Mouse (Mus musculus): ENCODE data around the gene Ogg1. TPM values are rescaled to one million over a fixed set of nuclear protein-coding genes. Genes with fewer than 3 reads are reported as not detected.

Ogg1 gene
- polyA plus RNA-seq, 1 experiment from 2014 or later, result 13.1 TPM

- WGBS, result 0% methylated on average over 59 of the region's 61 CpGs
- Histone ChIP-seq H3K4me2 (peak within 1 kb of the TSS; percentile 71), H3K4me3 (replicated peaks) (peak within 1 kb of the TSS; percentile 99), H3K27ac (peak within 1 kb of the TSS; percentile 98), H3K9ac (peak within 1 kb of the TSS; percentile 98), H3K27me3 (replicated peaks) (no peaks in the 10 kb centered on the region), H3K4me1 (peaks cover 15% of the 10 kb centered on the region), H3K36me3 (peaks cover 40% of the 10 kb centered on the region), H3K9me3 (no peaks in the 10 kb centered on the region)
- ATAC-seq (ENCODE audit: insufficient read depth, low FRiP score, low read depth), result peak; percentile 95
Observed at GRCm38 (mm10) chr6:113377496-113378385, 51.0 kb downstream of the Ogg1 start, which contains the start of the genes Tada3 and Arpc4. Gene Tada3 (minus strand): TSS chr6:113377883. Gene Arpc4 (plus strand): TSS chr6:113378115.

GRCm38 (mm10) chr6:113379246-113379645 is 52.5 kb downstream of the Ogg1 start:
- H3K4me2 ChIP-seq, result peak overlapping the region; percentile 71
- H3K9me3 ChIP-seq, result no peaks in the 10 kb centered on the region
- no peak overlapping the region for H3K9ac ChIP-seq
- no peaks in the 10 kb centered on the region for H3K27me3 ChIP-seq (replicated peaks)
- H3K4me3 ChIP-seq (replicated peaks), result peak overlapping the region; percentile 99
- WGBS, result 73% methylated on average over 6 of the region's 6 CpGs
- H3K4me1 ChIP-seq, result peaks cover 15% of the 10 kb centered on the region
- no peak for ATAC-seq (ENCODE audit: insufficient read depth, low FRiP score, low read depth)
- H3K36me3 ChIP-seq, result peaks cover 43% of the 10 kb centered on the region
- H3K27ac ChIP-seq, result no peak overlapping the region

DNA sequence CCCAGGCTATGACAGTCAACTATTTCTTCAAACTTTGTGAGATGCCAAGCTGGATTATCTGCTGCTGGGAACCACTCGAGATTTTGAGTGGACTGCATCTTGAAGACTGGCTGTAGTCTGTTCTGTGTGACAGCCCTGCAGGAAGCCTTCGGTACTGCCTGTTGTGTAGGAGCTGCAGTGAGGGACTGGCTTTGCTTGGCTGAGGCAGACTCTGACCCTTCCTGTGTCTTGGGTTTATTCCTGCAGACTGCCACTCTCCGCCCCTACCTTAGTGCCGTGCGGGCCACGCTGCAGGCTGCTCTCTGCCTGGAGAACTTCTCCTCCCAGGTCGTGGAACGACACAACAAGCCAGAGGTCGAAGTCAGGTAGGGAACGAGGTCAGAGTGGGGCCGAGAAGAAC is 53.7 kb downstream of the Ogg1 start:
- ATAC-seq (ENCODE audit: insufficient read depth, low FRiP score, low read depth), result no peak
- WGBS, result 89% methylated on average over 11 of the region's 11 CpGs
- no peak overlapping the region for H3K4me2 ChIP-seq
- no peak overlapping the region for H3K27ac ChIP-seq
- peaks cover 45% of the 10 kb centered on the region for H3K36me3 ChIP-seq
- no peak overlapping the region for H3K4me3 ChIP-seq (replicated peaks)
- H3K9ac ChIP-seq, result no peak overlapping the region
- peaks cover 15% of the 10 kb centered on the region for H3K4me1 ChIP-seq
- no peaks in the 10 kb centered on the region for H3K9me3 ChIP-seq
- H3K27me3 ChIP-seq (replicated peaks), result no peaks in the 10 kb centered on the region

DNA sequence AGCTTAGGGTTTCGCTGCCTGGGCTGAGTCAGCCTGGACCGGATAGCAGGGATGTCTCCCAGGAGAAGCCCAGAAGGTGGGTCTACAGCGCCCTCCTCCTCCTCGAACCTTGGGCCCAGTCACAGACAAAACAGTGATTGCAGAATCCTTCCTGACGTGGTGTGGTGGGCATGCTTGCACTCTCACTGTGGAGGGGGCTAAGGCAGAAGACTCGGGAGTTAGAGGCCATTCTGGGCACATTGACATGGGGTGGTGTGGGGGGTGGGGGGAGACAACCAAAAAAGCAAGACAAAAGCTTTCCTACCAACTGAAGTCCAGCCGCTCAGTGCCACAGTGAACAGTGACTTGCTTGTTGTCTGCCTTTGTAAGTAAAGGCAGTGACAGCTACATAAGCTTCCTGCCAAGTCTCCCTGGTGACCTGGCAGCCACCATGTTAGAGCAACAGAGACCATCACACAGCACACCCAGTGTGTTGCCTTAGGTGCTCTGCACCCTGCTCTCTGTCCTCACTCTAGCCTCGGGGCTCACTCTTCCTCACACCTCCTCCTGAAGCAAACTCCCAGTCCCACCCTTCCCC is 57.7 kb downstream of the Ogg1 start:
- WGBS, result 93% methylated on average over 8 of the region's 8 CpGs
- H3K4me3 ChIP-seq (replicated peaks), result no peak overlapping the region
- H3K4me1 ChIP-seq, result peaks cover under 1% of the 10 kb centered on the region; the same call in 1 of the 2 replicates
- H3K4me2 ChIP-seq, result no peak overlapping the region
- H3K36me3 ChIP-seq, result peaks cover 73% of the 10 kb centered on the region
- ATAC-seq (ENCODE audit: insufficient read depth, low FRiP score, low read depth), result no peak
- no peak overlapping the region for H3K9ac ChIP-seq
- H3K27me3 ChIP-seq (replicated peaks), result no peaks in the 10 kb centered on the region
- no peak overlapping the region for H3K27ac ChIP-seq
- no peaks in the 10 kb centered on the region for H3K9me3 ChIP-seq

Other genes with a start within 250 kb of the Ogg1 start
- 70.3 and 72.2 TPM in 2 replicates for gene Setd5, start 249.6 kb upstream of the Ogg1 start, polyA plus RNA-seq (2015; fragmentation: Nextera tagmentation; extraction: Ambion mirVana)
- gene Lhfpl4, start 131.6 kb upstream of the Ogg1 start, polyA plus RNA-seq (2015; fragmentation: Nextera tagmentation; extraction: Ambion mirVana), result 1.7 and 2.0 TPM in 2 replicates
- gene Mtmr14, start 89.1 kb upstream of the Ogg1 start, polyA plus RNA-seq (2015; fragmentation: Nextera tagmentation; extraction: Ambion mirVana), result 34.3 and 38.2 TPM in 2 replicates
- gene Cpne9, start 44.7 kb upstream of the Ogg1 start, polyA plus RNA-seq (2015; fragmentation: Nextera tagmentation; extraction: Ambion mirVana), result 0.22 and 0.23 TPM in 2 replicates
- gene Brpf1, start 19.8 kb upstream of the Ogg1 start, polyA plus RNA-seq (2015; fragmentation: Nextera tagmentation; extraction: Ambion mirVana), result 15.9 and 17.6 TPM in 2 replicates
- 92.7 and 94.4 TPM in 2 replicates for gene Camk1, start 17.0 kb downstream of the Ogg1 start, polyA plus RNA-seq (2015; fragmentation: Nextera tagmentation; extraction: Ambion mirVana)
- 44.1 and 44.2 TPM in 2 replicates for gene Tada3, start 50.9 kb downstream of the Ogg1 start, polyA plus RNA-seq (2015; fragmentation: Nextera tagmentation; extraction: Ambion mirVana)
- 362 and 387 TPM in 2 replicates for gene Arpc4, start 51.1 kb downstream of the Ogg1 start, polyA plus RNA-seq (2015; fragmentation: Nextera tagmentation; extraction: Ambion mirVana)
- gene Ttll3, start 62.3 kb downstream of the Ogg1 start, polyA plus RNA-seq (2015; fragmentation: Nextera tagmentation; extraction: Ambion mirVana), result 2.9 and 3.2 TPM in 2 replicates
- gene Rpusd3, start 92.4 kb downstream of the Ogg1 start, polyA plus RNA-seq (2015; fragmentation: Nextera tagmentation; extraction: Ambion mirVana), result 15.9 and 20.8 TPM in 2 replicates
- 2.3 and 3.8 TPM in 2 replicates for gene Cidec, start 108.8 kb downstream of the Ogg1 start, polyA plus RNA-seq (2015; fragmentation: Nextera tagmentation; extraction: Ambion mirVana)
- 84.2 and 91.1 TPM in 2 replicates for gene Jagn1, start 115.6 kb downstream of the Ogg1 start, polyA plus RNA-seq (2015; fragmentation: Nextera tagmentation; extraction: Ambion mirVana)
- 16.8 and 18.2 TPM in 2 replicates for gene Il17re, start 131.5 kb downstream of the Ogg1 start, polyA plus RNA-seq (2015; fragmentation: Nextera tagmentation; extraction: Ambion mirVana)
- gene Il17rc, start 144.5 kb downstream of the Ogg1 start, polyA plus RNA-seq (2015; fragmentation: Nextera tagmentation; extraction: Ambion mirVana), result 26.4 and 26.7 TPM in 2 replicates
- gene Creld1, start 156.3 kb downstream of the Ogg1 start, polyA plus RNA-seq (2015; fragmentation: Nextera tagmentation; extraction: Ambion mirVana), result 23.2 and 23.3 TPM in 2 replicates
- gene Prrt3, start 175.0 kb downstream of the Ogg1 start, polyA plus RNA-seq (2015; fragmentation: Nextera tagmentation; extraction: Ambion mirVana), result 0.40 and 0.54 TPM in 2 replicates
- gene Emc3, start 204.7 kb downstream of the Ogg1 start, polyA plus RNA-seq (2015; fragmentation: Nextera tagmentation; extraction: Ambion mirVana), result 88.5 and 94.7 TPM in 2 replicates
- 8.1 and 9.7 TPM in 2 replicates for gene Fancd2, start 204.7 kb downstream of the Ogg1 start, polyA plus RNA-seq (2015; fragmentation: Nextera tagmentation; extraction: Ambion mirVana)

Measured in stomach, embryonic 15.5 days (tissue).